Mouse (Mus musculus): Measurements from ENCODE around the gene Slc25a48. TPM values are rescaled to one million over a fixed set of nuclear protein-coding genes. Genes with fewer than 3 reads are reported as not detected.

Gene Slc25a48
- polyA plus RNA-seq, 1 experiment from 2014 or later, result 0.69 TPM

- H3K9ac ChIP-seq (ENCODE audit: low read depth, low read length), result no peak overlapping the region
- H3K36me3 ChIP-seq (ENCODE audit: control insufficient read depth, insufficient read depth, low read length), result no peaks in the 10 kb centered on the region
- no peak for ATAC-seq (ENCODE audit: low FRiP score, low TSS enrichment)
- H3K27ac ChIP-seq (ENCODE audit: low read depth, low read length), result no peak overlapping the region
- no peaks in the 10 kb centered on the region for H3K4me1 ChIP-seq (ENCODE audit: control insufficient read depth, insufficient read depth, low read length)
- WGBS, result 84% methylated on average over 6 of the region's 6 CpGs
- H3K4me2 ChIP-seq (replicated peaks; ENCODE audit: low read depth, low read length), result no peak overlapping the region
- no peaks in the 10 kb centered on the region for H3K27me3 ChIP-seq (ENCODE audit: control insufficient read depth, insufficient read depth, low read length)
- H3K9me3 ChIP-seq (ENCODE audit: control insufficient read depth, low read length), result no peaks in the 10 kb centered on the region
- no peak overlapping the region for H3K4me3 ChIP-seq (ENCODE audit: low read length)
These were observed 25.6 kb downstream of the Slc25a48 start for GRCm38 (mm10) chr13:56463750-56464149.

DNA sequence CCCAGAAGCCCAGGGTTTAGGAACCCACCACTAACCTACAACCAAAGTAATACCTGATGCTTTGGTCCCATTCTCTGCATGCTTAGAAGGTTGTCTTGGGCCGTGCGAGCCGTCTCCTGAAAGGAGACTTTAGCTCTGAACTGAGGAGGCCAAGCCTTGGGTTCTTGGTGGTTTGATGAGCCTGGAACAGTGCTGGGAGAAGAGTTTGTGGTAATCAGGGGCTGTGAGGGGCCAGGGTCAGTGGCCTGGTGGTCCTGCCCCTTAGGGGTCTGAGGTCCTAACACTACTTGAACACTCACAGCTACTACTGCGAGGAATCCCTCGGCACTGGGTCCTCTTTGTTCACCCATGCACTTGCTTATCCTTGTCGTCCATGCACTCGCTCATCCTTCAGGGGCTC, 29.6 kb downstream of the Slc25a48 start:
- H3K9me3 ChIP-seq (ENCODE audit: control insufficient read depth, low read length), result no peaks in the 10 kb centered on the region
- ATAC-seq (ENCODE audit: low FRiP score, low TSS enrichment), result no peak

DNA sequence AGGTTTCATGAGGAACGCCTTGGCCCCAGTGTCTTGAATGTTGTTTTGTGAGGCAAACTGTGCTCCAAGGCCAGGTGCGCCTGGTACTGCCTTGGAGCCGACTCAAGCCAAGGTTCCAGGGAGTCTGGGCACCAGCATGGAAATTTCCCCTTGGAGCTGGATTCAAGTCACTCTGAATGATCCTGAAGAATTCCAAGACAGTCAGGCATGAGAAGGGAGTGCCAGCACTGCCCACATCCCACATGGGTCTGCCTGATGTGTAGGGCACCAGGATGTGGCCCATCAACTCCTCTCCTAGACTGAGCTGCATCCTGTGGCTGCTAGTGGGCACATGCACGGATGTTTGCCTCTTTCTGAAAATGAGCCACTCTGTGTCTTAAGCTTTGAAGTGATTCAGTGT, 30.4 kb downstream of the Slc25a48 start:
- ATAC-seq (ENCODE audit: low FRiP score, low TSS enrichment), result no peak
- Histone ChIP-seq H3K4me2 (replicated peaks; ENCODE audit: low read depth, low read length) (no peak overlapping the region), H3K9ac (ENCODE audit: low read depth, low read length) (no peak overlapping the region), H3K9me3 (ENCODE audit: control insufficient read depth, low read length) (no peaks in the 10 kb centered on the region), H3K36me3 (ENCODE audit: control insufficient read depth, insufficient read depth, low read length) (no peaks in the 10 kb centered on the region), H3K27ac (ENCODE audit: low read depth, low read length) (no peak overlapping the region), H3K4me1 (ENCODE audit: control insufficient read depth, insufficient read depth, low read length) (peaks cover 12% of the 10 kb centered on the region; the same call in 1 of the 2 replicates), H3K4me3 (ENCODE audit: low read length) (no peak overlapping the region), H3K27me3 (ENCODE audit: control insufficient read depth, insufficient read depth, low read length) (no peaks in the 10 kb centered on the region)
- 85% methylated on average over 4 of the region's 4 CpGs for WGBS

More for the DNA sequence above, 29.6 kb downstream of the Slc25a48 start:
- Histone ChIP-seq H3K27ac (ENCODE audit: low read depth, low read length) (no peak overlapping the region), H3K36me3 (ENCODE audit: control insufficient read depth, insufficient read depth, low read length) (no peaks in the 10 kb centered on the region), H3K4me1 (ENCODE audit: control insufficient read depth, insufficient read depth, low read length) (peaks cover 12% of the 10 kb centered on the region; the same call in 1 of the 2 replicates), H3K4me2 (replicated peaks; ENCODE audit: low read depth, low read length) (no peak overlapping the region), H3K4me3 (ENCODE audit: low read length) (no peak overlapping the region), H3K9ac (ENCODE audit: low read depth, low read length) (no peak overlapping the region), H3K27me3 (ENCODE audit: control insufficient read depth, insufficient read depth, low read length) (no peaks in the 10 kb centered on the region)
- WGBS, result 94% methylated on average over 7 of the region's 7 CpGs

- 80% methylated on average over 6 of the region's 6 CpGs for WGBS
- H3K9ac ChIP-seq (ENCODE audit: low read depth, low read length), result no peak overlapping the region
- H3K4me2 ChIP-seq (replicated peaks; ENCODE audit: low read depth, low read length), result no peak overlapping the region
- no peak for ATAC-seq (ENCODE audit: low FRiP score, low TSS enrichment)
- no peaks in the 10 kb centered on the region for H3K9me3 ChIP-seq (ENCODE audit: control insufficient read depth, low read length)
- no peaks in the 10 kb centered on the region for H3K36me3 ChIP-seq (ENCODE audit: control insufficient read depth, insufficient read depth, low read length)
- no peak overlapping the region for H3K4me3 ChIP-seq (ENCODE audit: low read length)
- peaks cover 12% of the 10 kb centered on the region; the same call in 1 of the 2 replicates for H3K4me1 ChIP-seq (ENCODE audit: control insufficient read depth, insufficient read depth, low read length)
- peak overlapping the region; percentile 30; the same call in 1 of the 2 replicates for H3K27ac ChIP-seq (ENCODE audit: low read depth, low read length)
- H3K27me3 ChIP-seq (ENCODE audit: control insufficient read depth, insufficient read depth, low read length), result no peaks in the 10 kb centered on the region
These were observed 33.1 kb downstream of the Slc25a48 start for GRCm38 (mm10) chr13:56471211-56471610.

GRCm38 (mm10) chr13:56471951-56472350, 33.8 kb downstream of the Slc25a48 start:
- peaks cover 12% of the 10 kb centered on the region; the same call in 1 of the 2 replicates for H3K4me1 ChIP-seq (ENCODE audit: control insufficient read depth, insufficient read depth, low read length)
- H3K4me2 ChIP-seq (replicated peaks; ENCODE audit: low read depth, low read length), result no peak overlapping the region; the same call in 1 of the 2 replicates
- peak; percentile 47; the same call in 1 of the 2 replicates for ATAC-seq (ENCODE audit: low FRiP score, low TSS enrichment)
- peak overlapping the region; percentile 30 for H3K27ac ChIP-seq (ENCODE audit: low read depth, low read length)
- no peak overlapping the region for H3K4me3 ChIP-seq (ENCODE audit: low read length)
- H3K27me3 ChIP-seq (ENCODE audit: control insufficient read depth, insufficient read depth, low read length), result no peaks in the 10 kb centered on the region
- H3K36me3 ChIP-seq (ENCODE audit: control insufficient read depth, insufficient read depth, low read length), result no peaks in the 10 kb centered on the region
- 19% methylated on average over 9 of the region's 9 CpGs for WGBS
- H3K9me3 ChIP-seq (ENCODE audit: control insufficient read depth, low read length), result no peaks in the 10 kb centered on the region
- no peak overlapping the region for H3K9ac ChIP-seq (ENCODE audit: low read depth, low read length)

DNA sequence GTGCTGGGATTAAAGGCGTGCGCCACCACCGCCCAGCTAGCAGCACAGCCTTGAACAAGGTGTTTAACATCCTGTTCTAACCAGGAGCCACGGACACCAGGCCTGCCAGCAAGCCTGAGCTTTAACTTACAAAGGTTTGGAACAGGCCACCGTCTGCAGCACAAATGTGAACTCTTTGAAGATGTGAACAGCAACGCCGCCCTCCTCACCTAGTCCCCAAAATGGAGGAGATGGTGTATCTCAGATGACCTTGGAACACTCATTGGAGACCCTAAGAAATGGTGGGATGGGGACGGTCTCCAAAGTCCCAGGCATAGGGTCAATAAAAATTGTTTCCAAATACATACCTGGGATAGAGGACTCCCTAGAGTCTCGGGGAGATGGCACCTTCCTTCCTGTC, 34.5 kb downstream of the Slc25a48 start:
- 95% methylated on average over 9 of the region's 9 CpGs for WGBS
- Histone ChIP-seq H3K27me3 (ENCODE audit: control insufficient read depth, insufficient read depth, low read length) (no peaks in the 10 kb centered on the region), H3K4me2 (replicated peaks; ENCODE audit: low read depth, low read length) (no peak overlapping the region), H3K27ac (ENCODE audit: low read depth, low read length) (no peak overlapping the region), H3K9me3 (ENCODE audit: control insufficient read depth, low read length) (no peaks in the 10 kb centered on the region), H3K4me1 (ENCODE audit: control insufficient read depth, insufficient read depth, low read length) (peaks cover 12% of the 10 kb centered on the region; the same call in 1 of the 2 replicates), H3K4me3 (ENCODE audit: low read length) (no peak overlapping the region), H3K9ac (ENCODE audit: low read depth, low read length) (no peak overlapping the region), H3K36me3 (ENCODE audit: control insufficient read depth, insufficient read depth, low read length) (no peaks in the 10 kb centered on the region)
- no peak for ATAC-seq (ENCODE audit: low FRiP score, low TSS enrichment)

GRCm38 (mm10) chr13:56475363-56475762, 37.2 kb downstream of the Slc25a48 start:
- Histone ChIP-seq H3K4me3 (ENCODE audit: low read length) (no peak overlapping the region), H3K27ac (ENCODE audit: low read depth, low read length) (no peak overlapping the region), H3K4me1 (ENCODE audit: control insufficient read depth, insufficient read depth, low read length) (peaks cover 12% of the 10 kb centered on the region; the same call in 1 of the 2 replicates), H3K9me3 (ENCODE audit: control insufficient read depth, low read length) (no peaks in the 10 kb centered on the region), H3K9ac (ENCODE audit: low read depth, low read length) (no peak overlapping the region), H3K36me3 (ENCODE audit: control insufficient read depth, insufficient read depth, low read length) (no peaks in the 10 kb centered on the region), H3K4me2 (replicated peaks; ENCODE audit: low read depth, low read length) (no peak overlapping the region), H3K27me3 (ENCODE audit: control insufficient read depth, insufficient read depth, low read length) (no peaks in the 10 kb centered on the region)
- ATAC-seq (ENCODE audit: low FRiP score, low TSS enrichment), result 0 out of 2 replicates have a peak, but pooled peaks have one; percentile 61
- 35% methylated on average over 4 of the region's 4 CpGs for WGBS

GRCm38 (mm10) chr13:56476790-56477189, 38.6 kb downstream of the Slc25a48 start:
- 76% methylated on average over 5 of the region's 5 CpGs for WGBS
- Histone ChIP-seq H3K4me3 (ENCODE audit: low read length) (no peak overlapping the region), H3K4me1 (ENCODE audit: control insufficient read depth, insufficient read depth, low read length) (peaks cover 1% of the 10 kb centered on the region; the same call in 1 of the 2 replicates), H3K9ac (ENCODE audit: low read depth, low read length) (no peak overlapping the region), H3K4me2 (replicated peaks; ENCODE audit: low read depth, low read length) (no peak overlapping the region), H3K9me3 (ENCODE audit: control insufficient read depth, low read length) (no peaks in the 10 kb centered on the region), H3K36me3 (ENCODE audit: control insufficient read depth, insufficient read depth, low read length) (no peaks in the 10 kb centered on the region), H3K27me3 (ENCODE audit: control insufficient read depth, insufficient read depth, low read length) (no peaks in the 10 kb centered on the region), H3K27ac (ENCODE audit: low read depth, low read length) (no peak overlapping the region)
- ATAC-seq (ENCODE audit: low FRiP score, low TSS enrichment), result no peak

- Histone ChIP-seq H3K27ac (ENCODE audit: low read depth, low read length) (no peak overlapping the region), H3K9me3 (ENCODE audit: control insufficient read depth, low read length) (no peaks in the 10 kb centered on the region), H3K4me2 (replicated peaks; ENCODE audit: low read depth, low read length) (no peak overlapping the region), H3K4me1 (ENCODE audit: control insufficient read depth, insufficient read depth, low read length) (no peaks in the 10 kb centered on the region), H3K4me3 (ENCODE audit: low read length) (no peak overlapping the region), H3K36me3 (ENCODE audit: control insufficient read depth, insufficient read depth, low read length) (no peaks in the 10 kb centered on the region), H3K9ac (ENCODE audit: low read depth, low read length) (no peak overlapping the region), H3K27me3 (ENCODE audit: control insufficient read depth, insufficient read depth, low read length) (no peaks in the 10 kb centered on the region)
- ATAC-seq (ENCODE audit: low FRiP score, low TSS enrichment), result no peak
- 24% methylated on average over 6 of the region's 6 CpGs for WGBS
These were observed 39.1 kb downstream of the Slc25a48 start for GRCm38 (mm10) chr13:56477271-56477670.
